Mouse (Mus musculus) heart, embryonic 13.5 days (tissue): Measurements from ENCODE around the gene Slco1c1. TPM values are rescaled to one million over a fixed set of nuclear protein-coding genes. Genes with fewer than 3 reads are reported as not detected.

Source experiments
- ATAC-seq: fragments of 200-750 bp; cut with Nextera tagmentation; 2 replicates; pipeline ENCODE4 v1.8.0; 2017; ENCODE audit warnings: moderate TSS enrichment; ENCODE audit not compliant: insufficient number of reproducible peaks, low FRiP score, low TSS enrichment; ENCODE audit errors: extremely low read depth
- H3K27ac ChIP-seq: fragments of 300-500 bp; sonication (generic); replicated peaks from 2 replicates; pipeline ENCODE4 v1.5.1; 2015; ENCODE audit warnings: moderate library complexity, mild to moderate bottlenecking, inconsistent platforms
- H3K27me3 ChIP-seq: fragments of 300-500 bp; sonication (generic); replicated peaks from 2 replicates; pipeline ENCODE4 v1.6.1; 2015; ENCODE audit warnings: mild to moderate bottlenecking, inconsistent platforms
- H3K36me3 ChIP-seq: fragments of 300-500 bp; sonication (generic); 2 replicates; pipeline ENCODE4 v1.6.1; 2015; ENCODE audit warnings: mild to moderate bottlenecking, inconsistent platforms
- H3K4me1 ChIP-seq: fragments of 300-500 bp; sonication (generic); 2 replicates; pipeline ENCODE4 v1.6.1; 2015; ENCODE audit warnings: inconsistent platforms
- H3K4me2 ChIP-seq: fragments of 300-500 bp; sonication (generic); 2 replicates; pipeline ENCODE4 v1.6.1; 2015; ENCODE audit warnings: inconsistent platforms, mild to moderate bottlenecking, moderate library complexity
- H3K4me3 ChIP-seq: fragments of 300-500 bp; sonication (generic); 2 replicates; pipeline ENCODE4 v1.5.1; 2015; ENCODE audit warnings: moderate library complexity, mild to moderate bottlenecking, inconsistent platforms
- H3K9ac ChIP-seq: fragments of 300-500 bp; sonication (generic); 2 replicates; pipeline ENCODE4 v1.6.1; 2015; ENCODE audit warnings: inconsistent platforms, mild to moderate bottlenecking, moderate library complexity
- H3K9me3 ChIP-seq: fragments of 300-500 bp; sonication (generic); 2 replicates; pipeline ENCODE4 v1.6.1; 2016; ENCODE audit warnings: inconsistent platforms
- WGBS: fragments of 180-500 bp; shearing (Covaris S2); methylation state at CpG from one replicate; pipeline ENCODE4 v1.1.7; 2015; ENCODE audit warnings: mixed read lengths; 5-methylcytosine and 5-hydroxymethylcytosine counted together
- polyA plus RNA-seq: library from polyadenylated mRNA; unstranded; fragments of >200 nt; fragmentation: Nextera tagmentation; extraction: Ambion mirVana; gene quantifications from 2 replicates; pipeline ENCODE4 v1.2.1, GENCODE M21; 2015

The Slco1c1 gene
- polyA plus RNA-seq: 0.11 and 0.19 TPM in 2 replicates

DNA sequence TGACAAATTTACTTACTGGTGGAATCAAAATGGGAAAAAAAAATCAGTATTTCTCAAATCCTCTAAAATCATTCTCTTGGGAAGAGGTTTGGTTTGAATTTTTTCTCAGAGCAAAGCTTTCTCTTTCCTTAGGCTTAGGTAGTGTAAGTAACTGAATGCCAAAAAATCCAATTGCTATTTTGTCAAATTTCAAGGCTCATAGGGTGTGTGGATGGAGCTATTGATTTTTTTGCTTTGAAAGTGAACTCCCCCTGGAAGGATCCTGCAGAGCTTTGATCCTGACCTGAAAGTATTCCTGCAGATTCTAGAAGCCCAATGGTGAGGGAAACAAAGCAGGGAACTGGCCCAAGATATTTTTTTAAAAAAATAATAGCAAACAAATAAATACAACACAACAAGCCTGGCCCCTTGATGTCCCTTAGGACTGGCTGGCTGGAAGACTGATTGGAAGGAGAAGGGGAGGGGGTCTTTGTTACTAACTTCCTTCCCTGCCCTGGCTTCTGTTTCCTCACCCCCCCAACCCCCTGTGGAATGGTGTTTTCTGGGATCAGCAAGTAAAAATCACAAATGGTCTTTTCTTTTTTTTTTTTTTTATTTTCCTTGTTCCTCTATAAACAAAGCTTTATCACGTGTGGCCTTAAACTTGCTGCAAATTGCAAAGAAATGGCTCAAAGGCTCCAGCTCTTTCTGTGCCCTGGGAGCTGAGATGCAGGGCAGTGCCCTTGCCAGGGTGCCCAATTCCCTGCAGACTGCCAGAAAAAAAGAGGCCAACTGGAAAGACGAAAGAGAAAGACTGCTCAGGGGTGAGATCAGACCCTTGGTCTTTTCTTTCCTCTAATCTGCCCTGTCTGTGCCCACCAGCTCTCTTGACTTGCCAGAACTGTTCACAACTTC, at the start of gene Slco1c1:
Gene Slco1c1, plus strand, starts transcription at position 622 of the 894 bp plus-strand sequence.
- no peaks in the 10 kb centered on the region for H3K36me3 ChIP-seq
- ATAC-seq: no peak
- no peaks in the 10 kb centered on the region for H3K4me1 ChIP-seq
- H3K4me3 ChIP-seq: no peak within 1 kb of the TSS
- WGBS: 44% methylated on average over 2 of the region's 2 CpGs
- no peak within 1 kb of the TSS for H3K9ac ChIP-seq
- no peak within 1 kb of the TSS for H3K27ac ChIP-seq
- no peaks in the 10 kb centered on the region for H3K9me3 ChIP-seq
- H3K4me2 ChIP-seq: no peak within 1 kb of the TSS
- H3K27me3 ChIP-seq: no peaks in the 10 kb centered on the region

- H3K4me3 ChIP-seq: no peak overlapping the region
- no peak overlapping the region for H3K9ac ChIP-seq
- no peak for ATAC-seq
- peaks cover 7% of the 10 kb centered on the region for H3K9me3 ChIP-seq
- H3K27me3 ChIP-seq: no peaks in the 10 kb centered on the region
- H3K27ac ChIP-seq: peak overlapping the region; percentile 20; the same call in 1 of the 2 replicates
- 58% methylated on average over 3 of the region's 3 CpGs for WGBS
- H3K36me3 ChIP-seq: peaks cover 57% of the 10 kb centered on the region
- H3K4me2 ChIP-seq: no peak overlapping the region
- H3K4me1 ChIP-seq: peaks cover 8% of the 10 kb centered on the region
These were observed 49.5 kb upstream of the Slco1c1 start for GRCm38 (mm10) chr6:141474696-141475095.

DNA sequence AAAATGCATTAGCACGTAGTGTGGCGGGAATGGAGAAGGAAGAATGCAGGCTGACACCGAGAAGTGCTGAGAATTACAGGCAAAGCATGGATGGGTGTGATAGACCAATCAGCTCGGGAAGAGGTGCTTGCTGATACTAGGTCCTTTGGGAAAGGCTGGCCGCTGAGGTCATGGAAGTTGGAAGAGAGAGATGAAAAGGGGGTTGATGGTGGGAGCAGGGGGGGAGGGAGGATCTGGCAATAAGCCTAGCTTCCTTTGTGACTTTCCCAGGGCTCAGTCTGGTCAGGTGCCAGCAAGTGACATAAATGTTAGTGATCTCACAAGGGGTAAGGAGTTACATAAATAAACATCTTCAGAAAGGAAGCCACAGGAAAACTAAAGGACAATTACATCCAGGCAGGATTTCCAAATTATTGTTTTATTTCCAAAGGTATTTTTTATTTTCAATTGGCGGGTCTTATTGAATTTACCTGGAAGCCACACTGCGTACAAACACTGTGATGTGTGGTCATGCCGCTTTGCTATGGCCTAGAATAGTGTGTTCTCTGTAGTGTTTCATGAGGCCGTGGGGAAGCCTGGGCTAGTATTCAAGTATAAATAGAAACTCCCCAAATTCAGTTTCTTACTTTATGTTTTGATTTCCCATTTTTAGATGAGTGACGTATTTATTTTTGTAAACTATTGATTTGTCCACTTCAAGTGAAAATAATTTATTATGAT, 38.7 kb upstream of the Slco1c1 start:
- Histone ChIP-seq H3K9ac (no peak overlapping the region), H3K4me2 (peak overlapping the region; percentile 34), H3K9me3 (no peaks in the 10 kb centered on the region), H3K27ac (peak overlapping the region; percentile 85), H3K4me3 (no peak overlapping the region), H3K4me1 (peaks cover 16% of the 10 kb centered on the region), H3K36me3 (peaks cover 36% of the 10 kb centered on the region), H3K27me3 (no peaks in the 10 kb centered on the region)
- ATAC-seq: peak; percentile 80
- WGBS: 36% methylated on average over 10 of the region's 10 CpGs

GRCm38 (mm10) chr6:141487266-141487665, 36.9 kb upstream of the Slco1c1 start:
- Histone ChIP-seq H3K27ac (no peak overlapping the region), H3K4me3 (no peak overlapping the region), H3K36me3 (peaks cover 39% of the 10 kb centered on the region), H3K9me3 (no peaks in the 10 kb centered on the region), H3K9ac (no peak overlapping the region), H3K27me3 (no peaks in the 10 kb centered on the region), H3K4me2 (no peak overlapping the region), H3K4me1 (peaks cover 16% of the 10 kb centered on the region)
- WGBS: 62% methylated on average over 7 of the region's 7 CpGs
- no peak for ATAC-seq

- no peak overlapping the region for H3K4me2 ChIP-seq
- H3K36me3 ChIP-seq: peaks cover 49% of the 10 kb centered on the region
- H3K4me3 ChIP-seq: no peak overlapping the region
- 17% methylated on average over 11 of the region's 11 CpGs for WGBS
- no peak overlapping the region for H3K9ac ChIP-seq
- H3K4me1 ChIP-seq: peaks cover 16% of the 10 kb centered on the region
- ATAC-seq: no peak
- H3K27me3 ChIP-seq: no peaks in the 10 kb centered on the region
- no peak overlapping the region for H3K27ac ChIP-seq
- no peaks in the 10 kb centered on the region for H3K9me3 ChIP-seq
These were observed 35.5 kb upstream of the Slco1c1 start for GRCm38 (mm10) chr6:141488619-141489018.

GRCm38 (mm10) chr6:141494909-141495308, 29.3 kb upstream of the Slco1c1 start:
- peaks cover 62% of the 10 kb centered on the region for H3K36me3 ChIP-seq

DNA sequence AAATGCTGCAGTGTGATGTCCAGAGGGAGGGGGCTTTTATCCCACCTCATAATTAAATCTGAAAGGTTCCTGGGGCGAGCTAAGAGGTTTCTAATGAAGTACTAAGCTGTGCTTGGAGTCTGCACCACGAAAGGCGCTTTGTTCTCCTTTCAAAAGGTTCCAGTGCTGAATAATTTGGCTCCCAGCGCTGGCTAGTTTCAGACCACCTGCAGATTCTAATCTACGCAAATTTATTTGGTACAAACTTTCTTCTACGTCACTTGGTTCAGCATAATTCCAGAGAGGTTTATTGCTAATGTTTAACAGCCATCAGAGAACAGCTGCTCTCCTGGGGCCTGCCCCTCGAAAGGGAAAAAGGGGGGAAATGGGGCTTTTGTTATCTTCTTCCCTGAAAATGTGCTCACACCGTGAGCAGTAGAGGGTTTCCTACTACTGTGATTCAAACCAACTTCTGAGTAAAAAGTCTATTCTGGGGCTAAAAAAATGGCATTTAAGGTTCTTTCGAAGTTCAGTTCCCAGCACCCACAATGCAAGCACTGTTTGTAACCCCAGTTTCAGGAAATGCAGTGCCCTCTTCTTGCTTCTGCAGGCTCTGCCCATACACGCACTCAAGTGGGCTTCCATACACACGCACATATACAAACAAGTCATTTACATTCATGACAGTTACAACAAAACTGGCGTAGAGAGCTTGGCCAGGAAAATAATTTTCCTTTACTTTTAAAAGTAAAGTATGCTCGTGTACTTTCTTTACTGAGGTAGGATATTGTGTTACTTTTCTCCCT, 28.3 kb upstream of the Slco1c1 start:
- Histone ChIP-seq H3K27ac (no peak overlapping the region), H3K4me3 (no peak overlapping the region), H3K9me3 (no peaks in the 10 kb centered on the region), H3K4me1 (no peaks in the 10 kb centered on the region), H3K4me2 (no peak overlapping the region), H3K9ac (no peak overlapping the region), H3K36me3 (peaks cover 57% of the 10 kb centered on the region), H3K27me3 (no peaks in the 10 kb centered on the region)
- no peak for ATAC-seq
- 44% methylated on average over 13 of the region's 13 CpGs for WGBS

More at GRCm38 (mm10) chr6:141494909-141495308, 29.3 kb upstream of the Slco1c1 start:
- H3K9me3 ChIP-seq: no peaks in the 10 kb centered on the region
- H3K4me2 ChIP-seq: no peak overlapping the region
- no peak overlapping the region for H3K9ac ChIP-seq
- H3K4me1 ChIP-seq: no peaks in the 10 kb centered on the region
- WGBS: 80% methylated on average over 4 of the region's 4 CpGs
- H3K4me3 ChIP-seq: no peak overlapping the region
- no peak overlapping the region for H3K27ac ChIP-seq
- no peak for ATAC-seq
- H3K27me3 ChIP-seq: no peaks in the 10 kb centered on the region

- no peak overlapping the region for H3K27ac ChIP-seq
- no peak overlapping the region for H3K4me3 ChIP-seq
- no peak for ATAC-seq
- peaks cover 32% of the 10 kb centered on the region for H3K36me3 ChIP-seq
- H3K4me2 ChIP-seq: no peak overlapping the region
- no peaks in the 10 kb centered on the region; the same call in 1 of the 2 replicates for H3K4me1 ChIP-seq
- no peaks in the 10 kb centered on the region for H3K27me3 ChIP-seq
- H3K9ac ChIP-seq: no peak overlapping the region
- no peaks in the 10 kb centered on the region for H3K9me3 ChIP-seq
These were observed 24.7 kb upstream of the Slco1c1 start for GRCm38 (mm10) chr6:141499511-141499910.

DNA sequence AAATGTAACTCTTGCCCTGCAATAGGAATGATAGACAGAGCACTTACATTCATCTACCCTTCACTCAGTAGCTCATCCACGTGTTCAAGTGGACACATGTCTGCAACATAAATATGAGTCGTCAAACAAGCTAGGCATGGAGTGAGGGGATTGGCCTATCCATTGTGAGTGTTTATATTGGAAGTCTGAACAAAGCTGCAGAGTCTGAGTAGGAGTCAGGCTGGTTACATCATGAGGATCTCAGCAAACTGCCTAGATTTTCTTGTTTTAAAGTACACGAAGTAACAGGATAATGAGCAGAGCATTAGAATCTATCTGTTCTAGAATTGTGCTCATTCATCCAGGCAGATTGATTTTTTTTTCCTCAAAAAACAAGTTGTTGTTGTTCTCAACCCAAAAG, 23.0 kb upstream of the Slco1c1 start:
- Histone ChIP-seq H3K4me2 (no peak overlapping the region), H3K9ac (no peak overlapping the region), H3K27ac (no peak overlapping the region), H3K36me3 (peaks cover 31% of the 10 kb centered on the region), H3K9me3 (no peaks in the 10 kb centered on the region), H3K4me3 (no peak overlapping the region), H3K4me1 (no peaks in the 10 kb centered on the region; the same call in 1 of the 2 replicates), H3K27me3 (no peaks in the 10 kb centered on the region)
- ATAC-seq: no peak
- WGBS: 65% methylated on average over 3 of the region's 3 CpGs

DNA sequence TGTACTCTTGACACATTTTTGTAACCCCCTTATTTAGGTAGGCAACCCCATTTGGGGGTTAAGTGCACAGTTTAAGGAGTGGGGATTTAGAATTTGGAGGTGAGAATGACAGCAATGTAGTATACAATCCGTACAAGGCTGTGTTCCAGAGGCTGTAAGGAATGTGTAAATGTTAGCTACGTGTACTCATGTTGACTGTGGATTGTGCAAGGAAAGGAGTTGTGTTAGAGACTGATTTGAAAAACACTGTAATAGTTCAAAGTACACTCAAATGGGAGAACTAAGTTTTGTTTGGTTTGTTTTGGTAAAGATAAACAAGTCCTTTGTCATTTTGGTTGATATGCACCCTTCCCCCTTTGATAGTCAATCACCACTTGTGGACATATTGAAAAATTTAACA, 1.6 kb upstream of the Slco1c1 start:
- Histone ChIP-seq H3K4me1 (no peaks in the 10 kb centered on the region), H3K4me2 (no peak overlapping the region), H3K27me3 (no peaks in the 10 kb centered on the region), H3K27ac (no peak overlapping the region), H3K9me3 (no peaks in the 10 kb centered on the region), H3K4me3 (no peak overlapping the region), H3K36me3 (no peaks in the 10 kb centered on the region), H3K9ac (no peak overlapping the region)
- 76% methylated on average over 2 of the region's 2 CpGs for WGBS
- ATAC-seq: no peak

DNA sequence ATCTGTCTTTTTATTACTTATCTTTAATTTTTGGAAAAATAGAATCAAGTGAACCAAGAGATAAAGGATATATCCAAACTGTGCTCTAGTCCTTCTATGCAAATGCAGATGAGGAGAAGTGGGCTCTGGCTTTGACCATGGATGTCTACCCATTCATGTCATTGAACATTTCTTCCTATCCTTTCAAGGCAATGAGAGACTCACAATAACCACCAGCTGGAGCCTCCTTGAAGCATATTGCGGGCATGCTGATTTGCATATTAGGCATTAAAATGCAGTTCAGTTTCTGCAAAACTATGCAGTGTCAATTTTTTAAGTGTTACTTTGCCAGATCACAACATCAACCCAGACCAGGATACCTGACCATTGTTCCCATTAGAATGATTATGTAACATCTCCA, 1.6 kb downstream of the Slco1c1 start:
- H3K36me3 ChIP-seq: no peaks in the 10 kb centered on the region
- no peaks in the 10 kb centered on the region for H3K4me1 ChIP-seq
- no peaks in the 10 kb centered on the region for H3K9me3 ChIP-seq
- no peak overlapping the region for H3K4me2 ChIP-seq
- ATAC-seq: no peak
- no peak overlapping the region for H3K27ac ChIP-seq
- 78% methylated on average over 1 of the region's 1 CpGs for WGBS
- no peak overlapping the region for H3K4me3 ChIP-seq
- no peak overlapping the region for H3K9ac ChIP-seq
- no peaks in the 10 kb centered on the region for H3K27me3 ChIP-seq
